Mouse (Mus musculus) embryonic facial prominence, embryonic 10.5 days (tissue): ENCODE data around the gene Tmc7. TPM values are rescaled to one million over a fixed set of nuclear protein-coding genes. Genes with fewer than 3 reads are reported as not detected.

Source experiments
- DNase-seq: peaks from one replicate; pipeline ENCODE4 v3.0.0-alpha.2; 2017; ENCODE audit warnings: low spot score
- H3K27ac ChIP-seq: fragments of 300-500 bp; sonication (generic); replicated peaks from 2 replicates; pipeline ENCODE4 v1.5.1; 2016; ENCODE audit warnings: mild to moderate bottlenecking
- H3K27me3 ChIP-seq: fragments of 300-500 bp; sonication (generic); replicated peaks from 2 replicates; pipeline ENCODE4 v1.6.1; 2016; ENCODE audit warnings: low read depth, mild to moderate bottlenecking; ENCODE audit not compliant: poor library complexity, severe bottlenecking
- H3K36me3 ChIP-seq: fragments of 300-500 bp; sonication (generic); replicated peaks from 2 replicates; pipeline ENCODE4 v1.6.1; 2016; ENCODE audit warnings: mild to moderate bottlenecking, moderate library complexity
- H3K4me1 ChIP-seq: fragments of 300-500 bp; sonication (generic); 2 replicates; pipeline ENCODE4 v1.6.1; 2016
- H3K4me3 ChIP-seq: fragments of 300-500 bp; sonication (generic); 2 replicates; pipeline ENCODE4 v1.5.1; 2016; ENCODE audit warnings: mild to moderate bottlenecking, moderate library complexity
- H3K9me3 ChIP-seq: fragments of 300-500 bp; sonication (generic); 2 replicates; pipeline ENCODE4 v1.6.1; 2016; ENCODE audit warnings: mild to moderate bottlenecking
- WGBS: fragments of 180-500 bp; shearing (Covaris S2); methylation state at CpG from one replicate; pipeline ENCODE4 v1.1.7; 2016; 5-methylcytosine and 5-hydroxymethylcytosine counted together
- polyA plus RNA-seq: library from polyadenylated mRNA; unstranded; fragments of >200 nt; fragmentation: Nextera tagmentation; extraction: Ambion mirVana; gene quantifications from 2 replicates; pipeline ENCODE4 v1.2.1, GENCODE M21; 2016

Tmc7 gene
- polyA plus RNA-seq, 1 experiment from 2014 or later: 4.9 TPM

DNA sequence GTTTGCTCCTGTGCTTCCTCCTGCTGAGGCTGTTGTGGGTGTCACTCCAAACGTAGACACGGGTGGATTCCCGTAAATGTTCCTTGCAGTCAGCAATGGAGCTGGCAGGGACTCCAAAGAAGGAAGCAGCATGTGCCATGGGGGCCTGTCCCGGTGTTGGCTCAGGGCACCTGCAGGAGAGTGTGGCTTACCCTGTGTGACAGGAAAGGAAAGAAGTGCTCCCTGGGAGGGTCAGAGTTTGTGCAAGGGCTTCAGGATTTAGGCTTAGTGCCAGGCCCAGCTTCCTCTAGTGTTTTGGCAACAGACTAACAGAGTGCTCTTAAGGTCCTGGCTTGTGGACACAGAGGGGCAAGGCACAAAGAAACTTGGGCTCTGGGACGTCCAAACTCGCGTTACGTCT is 20.3 kb upstream of the Tmc7 start:
- no peak for DNase-seq
- no peaks in the 10 kb centered on the region for H3K36me3 ChIP-seq
- peaks cover 4% of the 10 kb centered on the region; the same call in 1 of the 2 replicates for H3K27me3 ChIP-seq
- no peaks in the 10 kb centered on the region for H3K9me3 ChIP-seq
- H3K4me3 ChIP-seq: no peak overlapping the region
- no peaks in the 10 kb centered on the region for H3K4me1 ChIP-seq
- 80% methylated on average over 8 of the region's 8 CpGs for WGBS
- no peak overlapping the region for H3K27ac ChIP-seq

- H3K27me3 ChIP-seq: peaks cover 49% of the 10 kb centered on the region
- H3K36me3 ChIP-seq: no peaks in the 10 kb centered on the region
- no peaks in the 10 kb centered on the region for H3K9me3 ChIP-seq
- no peak overlapping the region for H3K4me3 ChIP-seq
- DNase-seq: no peak
- peaks cover 19% of the 10 kb centered on the region for H3K4me1 ChIP-seq
- H3K27ac ChIP-seq: no peak overlapping the region
- 81% methylated on average over 12 of the region's 12 CpGs for WGBS
Measured at GRCm38 (mm10) chr7:118599954-118600631, 15.6 kb upstream of the Tmc7 start.

GRCm38 (mm10) chr7:118597201-118597600 is 12.7 kb upstream of the Tmc7 start, which contains the start of gene Tmc5:
Gene Tmc5 (plus strand): TSS chr7:118597297.
- Histone ChIP-seq H3K4me3 (peak within 1 kb of the TSS; percentile 50), H3K9me3 (no peaks in the 10 kb centered on the region), H3K27ac (0 out of 2 replicates have a peak within 1 kb of the TSS, but pooled peaks have one; percentile 11), H3K36me3 (no peaks in the 10 kb centered on the region), H3K4me1 (peaks cover 48% of the 10 kb centered on the region), H3K27me3 (peaks cover 49% of the 10 kb centered on the region)
- DNase-seq: peak; percentile 29
- 3% methylated on average over 23 of the region's 23 CpGs for WGBS

GRCm38 (mm10) chr7:118596271-118596670 is 11.7 kb upstream of the Tmc7 start:
- Histone ChIP-seq H3K4me1 (peaks cover 55% of the 10 kb centered on the region), H3K36me3 (no peaks in the 10 kb centered on the region), H3K4me3 (no peak overlapping the region), H3K27me3 (peaks cover 49% of the 10 kb centered on the region), H3K27ac (no peak overlapping the region), H3K9me3 (no peaks in the 10 kb centered on the region)
- DNase-seq: no peak
- 77% methylated on average over 11 of the region's 11 CpGs for WGBS

DNA sequence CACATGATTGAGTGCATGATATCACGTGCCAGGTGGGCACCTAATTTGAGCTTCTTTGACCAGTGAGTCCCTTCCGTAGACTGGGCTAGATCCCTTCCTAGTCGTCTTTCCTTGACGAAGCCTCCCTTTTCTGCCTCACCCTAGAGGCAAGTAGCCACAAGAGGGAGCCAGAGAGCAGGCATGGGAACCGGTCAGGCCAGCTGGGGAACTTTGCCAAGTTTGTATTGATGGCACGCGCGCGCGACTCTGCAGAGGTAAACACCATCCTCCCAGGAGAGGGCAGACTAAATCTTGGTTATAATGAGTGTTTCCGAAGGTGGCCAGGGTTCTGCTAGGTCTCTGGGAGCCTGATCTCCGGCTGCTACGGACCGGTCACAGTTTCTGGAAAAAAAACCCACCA is 10.7 kb upstream of the Tmc7 start:
- H3K4me1 ChIP-seq: peaks cover 55% of the 10 kb centered on the region
- H3K27ac ChIP-seq: peak overlapping the region; percentile 84
- WGBS: 3% methylated on average over 14 of the region's 14 CpGs
- H3K9me3 ChIP-seq: no peaks in the 10 kb centered on the region
- peaks cover 48% of the 10 kb centered on the region for H3K27me3 ChIP-seq
- DNase-seq: peak; percentile 94
- H3K36me3 ChIP-seq: no peaks in the 10 kb centered on the region
- peak overlapping the region; percentile 41 for H3K4me3 ChIP-seq

DNA sequence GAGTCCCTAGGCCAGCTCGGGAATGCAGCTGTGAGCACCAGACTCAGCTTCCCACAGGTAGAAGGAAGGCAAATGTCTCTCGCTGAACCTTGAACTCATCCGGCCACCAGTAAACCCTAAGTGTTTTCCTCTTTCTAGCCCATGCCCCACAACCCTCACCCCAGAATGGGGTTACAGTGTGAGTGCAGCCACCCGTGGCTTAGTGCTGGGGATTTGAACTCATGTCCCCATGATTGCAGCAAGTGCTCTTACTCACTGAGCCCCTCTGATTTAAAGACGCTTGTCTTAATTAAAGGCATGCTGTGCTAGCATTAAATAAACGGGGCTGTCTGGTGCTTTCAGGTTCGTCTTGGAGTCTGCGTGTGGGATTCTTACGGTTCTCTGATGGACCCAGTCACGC is 10.1 kb upstream of the Tmc7 start:
- 24% methylated on average over 10 of the region's 10 CpGs for WGBS
- Histone ChIP-seq H3K27ac (peak overlapping the region; percentile 84), H3K4me1 (peaks cover 58% of the 10 kb centered on the region), H3K4me3 (peak overlapping the region; percentile 41), H3K27me3 (peaks cover 43% of the 10 kb centered on the region), H3K9me3 (no peaks in the 10 kb centered on the region), H3K36me3 (no peaks in the 10 kb centered on the region)
- DNase-seq: no peak

GRCm38 (mm10) chr7:118593567-118594407 is 9.3 kb upstream of the Tmc7 start:
- peak; percentile 90 for DNase-seq
- H3K4me3 ChIP-seq: peak overlapping the region; percentile 41
- peak overlapping the region; percentile 84 for H3K27ac ChIP-seq
- 6% methylated on average over 9 of the region's 9 CpGs for WGBS
- H3K36me3 ChIP-seq: no peaks in the 10 kb centered on the region
- H3K4me1 ChIP-seq: peaks cover 61% of the 10 kb centered on the region
- no peaks in the 10 kb centered on the region for H3K9me3 ChIP-seq
- peaks cover 35% of the 10 kb centered on the region for H3K27me3 ChIP-seq

DNA sequence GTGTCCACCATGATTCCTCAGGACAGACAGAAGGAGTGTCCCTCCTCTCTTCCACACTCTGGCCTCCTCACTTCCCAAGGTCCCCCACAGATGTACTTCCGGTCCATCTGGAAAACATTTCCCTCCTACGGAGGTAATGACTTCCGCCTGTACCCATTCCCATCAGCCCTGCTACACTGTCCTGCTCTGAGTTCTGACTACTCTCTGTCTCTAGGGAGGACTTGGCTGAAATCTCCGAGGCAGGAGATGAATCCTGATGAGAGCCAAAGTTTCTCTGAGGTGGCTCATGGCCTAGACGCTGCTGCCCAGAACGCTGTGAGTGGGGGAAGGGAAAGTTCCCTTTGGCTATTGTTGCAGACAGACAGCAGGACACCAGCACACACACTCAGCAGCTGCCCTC is 7.6 kb upstream of the Tmc7 start:
- Histone ChIP-seq H3K4me1 (peaks cover 52% of the 10 kb centered on the region), H3K36me3 (no peaks in the 10 kb centered on the region), H3K9me3 (no peaks in the 10 kb centered on the region; the same call in 1 of the 2 replicates), H3K4me3 (peak overlapping the region; percentile 33; the same call in 1 of the 2 replicates), H3K27ac (peak overlapping the region; percentile 84), H3K27me3 (peaks cover 18% of the 10 kb centered on the region)
- peak; percentile 56 for DNase-seq
- 25% methylated on average over 6 of the region's 6 CpGs for WGBS

- Histone ChIP-seq H3K4me3 (no peak overlapping the region), H3K36me3 (no peaks in the 10 kb centered on the region), H3K27ac (no peak overlapping the region), H3K27me3 (peaks cover 5% of the 10 kb centered on the region), H3K4me1 (peaks cover 47% of the 10 kb centered on the region), H3K9me3 (no peaks in the 10 kb centered on the region; the same call in 1 of the 2 replicates)
- no peak for DNase-seq
- WGBS: 89% methylated on average over 5 of the region's 5 CpGs
Measured at GRCm38 (mm10) chr7:118590726-118591305, 6.3 kb upstream of the Tmc7 start.

DNA sequence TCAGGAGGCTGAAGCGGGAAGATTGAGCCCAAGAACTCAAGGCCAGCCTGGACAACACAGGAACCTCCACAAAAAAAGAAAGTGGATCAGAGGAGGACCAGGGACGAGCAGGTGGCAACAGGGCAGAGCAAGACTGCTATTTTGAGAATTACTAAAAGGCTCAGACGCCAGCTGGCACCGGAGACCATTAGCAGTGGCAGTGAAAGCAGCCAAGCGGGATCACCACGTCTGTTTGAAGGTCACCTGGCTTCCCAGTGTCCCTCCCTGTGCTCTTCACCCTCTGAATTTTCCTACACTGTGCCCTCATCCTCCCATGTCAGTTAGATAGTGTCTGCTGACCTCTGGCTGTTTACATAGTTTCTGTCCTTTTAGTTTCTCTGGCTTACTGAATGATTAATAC is 1.3 kb upstream of the Tmc7 start:
- Histone ChIP-seq H3K36me3 (peaks cover 4% of the 10 kb centered on the region), H3K4me1 (peaks cover 28% of the 10 kb centered on the region), H3K27me3 (no peaks in the 10 kb centered on the region), H3K9me3 (peaks cover 2% of the 10 kb centered on the region; the same call in 1 of the 2 replicates), H3K27ac (no peak overlapping the region), H3K4me3 (no peak overlapping the region)
- no peak for DNase-seq
- 77% methylated on average over 6 of the region's 6 CpGs for WGBS

- no peak for DNase-seq
- H3K36me3 ChIP-seq: peaks cover 13% of the 10 kb centered on the region
- peaks cover 11% of the 10 kb centered on the region; the same call in 1 of the 2 replicates for H3K9me3 ChIP-seq
- peaks cover 28% of the 10 kb centered on the region for H3K4me1 ChIP-seq
- H3K27me3 ChIP-seq: no peaks in the 10 kb centered on the region
- H3K4me3 ChIP-seq: peak overlapping the region; percentile 80
- 70% methylated on average over 5 of the region's 5 CpGs for WGBS
- peak overlapping the region; percentile 91 for H3K27ac ChIP-seq
Measured at GRCm38 (mm10) chr7:118584926-118585325, 390 bp upstream of the Tmc7 start.

GRCm38 (mm10) chr7:118583821-118584220 is 715 bp downstream of the Tmc7 start:
- Histone ChIP-seq H3K9me3 (peaks cover 11% of the 10 kb centered on the region; the same call in 1 of the 2 replicates), H3K27ac (peak overlapping the region; percentile 91; the same call in 1 of the 2 replicates), H3K27me3 (no peaks in the 10 kb centered on the region), H3K4me1 (peaks cover 22% of the 10 kb centered on the region), H3K4me3 (peak overlapping the region; percentile 80), H3K36me3 (peaks cover 21% of the 10 kb centered on the region)
- DNase-seq: no peak
- WGBS: 22% methylated on average over 7 of the region's 7 CpGs
